Mouse (Mus musculus) ES-Bruce4 (cell line): ENCODE measurements around the gene Ncbp3. TPM values are rescaled to one million over a fixed set of nuclear protein-coding genes. Genes with fewer than 3 reads are reported as not detected.
A peak's percentile ranks its signal among the peaks of the same experiment; 100 is the strongest.

ENCODE experiments used
- H3K27ac ChIP-seq: 2 replicates; pipeline ENCODE4 v1.5.1; 2012; ENCODE audit warnings: low read length, inconsistent platforms; ENCODE audit not compliant: insufficient read depth
- H3K27me3 ChIP-seq: 2 replicates; pipeline ENCODE4 v1.6.1; 2012; ENCODE audit warnings: mild to moderate bottlenecking, low read length, inconsistent platforms; ENCODE audit not compliant: control insufficient read depth, poor library complexity, insufficient read depth, severe bottlenecking
- H3K36me3 ChIP-seq: 2 replicates; pipeline ENCODE4 v1.6.1; 2012; ENCODE audit warnings: inconsistent platforms, mild to moderate bottlenecking, low read length, moderate library complexity; ENCODE audit not compliant: control insufficient read depth, poor library complexity, insufficient read depth, severe bottlenecking
- H3K4me1 ChIP-seq: one replicate; pipeline ENCODE4 v1.8.1; 2011; ENCODE audit warnings: low read length; ENCODE audit not compliant: control insufficient read depth, insufficient read depth
- H3K4me3 ChIP-seq: 2 replicates; pipeline ENCODE4 v1.5.1; 2011; ENCODE audit warnings: low read depth, mild to moderate bottlenecking, low read length
- H3K9ac ChIP-seq: 2 replicates; pipeline ENCODE4 v1.6.1; 2012; ENCODE audit warnings: low read depth, mild to moderate bottlenecking, inconsistent platforms; ENCODE audit not compliant: poor library complexity, severe bottlenecking
- H3K9me3 ChIP-seq: replicated peaks from 2 replicates; pipeline ENCODE4 v1.6.1; 2012; ENCODE audit warnings: mild to moderate bottlenecking, low read length, inconsistent platforms; ENCODE audit not compliant: control insufficient read depth, poor library complexity, insufficient read depth, severe bottlenecking
- CTCF ChIP-seq: IDR thresholded peaks from one replicate; pipeline ENCODE4 v1.8.1; 2011; ENCODE audit warnings: low read depth, low read length
- EP300 ChIP-seq: IDR thresholded peaks from 2 replicates; pipeline ENCODE4 v1.6.1; 2011; ENCODE audit warnings: low read depth, low read length; ENCODE audit not compliant: insufficient read depth
- POLR2A ChIP-seq: IDR thresholded peaks from one replicate; pipeline ENCODE4 v1.8.1; 2011; ENCODE audit warnings: low read length; ENCODE audit not compliant: insufficient read depth
- polyA plus RNA-seq: library from polyadenylated mRNA; stranded (reverse); fragments of >200 nt; gene quantifications from 2 replicates; pipeline ENCODE4 v1.2.4, GENCODE M21; 2011; ENCODE audit warnings: low read depth; ENCODE audit not compliant: missing spikeins, insufficient read depth, insufficient read length

The Ncbp3 gene
- polyA plus RNA-seq, 1 experiment = 17.9 TPM

- no peak overlapping the region for H3K9ac ChIP-seq
- H3K9me3 ChIP-seq = no peaks in the 10 kb centered on the region
- no peaks in the 10 kb centered on the region for H3K36me3 ChIP-seq
- no peaks in the 10 kb centered on the region for H3K27me3 ChIP-seq
- TF ChIP-seq POLR2A (no peak), CTCF (no peak), EP300 (no peak)
- H3K27ac ChIP-seq = no peak overlapping the region
- H3K4me3 ChIP-seq = no peak overlapping the region
- no peaks in the 10 kb centered on the region for H3K4me1 ChIP-seq
Measured at GRCm38 (mm10) chr11:73024236-73024904, 23.2 kb upstream of the Ncbp3 start.

- Histone ChIP-seq H3K9me3 (no peaks in the 10 kb centered on the region), H3K27me3 (no peaks in the 10 kb centered on the region), H3K4me1 (no peaks in the 10 kb centered on the region), H3K36me3 (no peaks in the 10 kb centered on the region), H3K4me3 (no peak overlapping the region), H3K9ac (no peak overlapping the region), H3K27ac (no peak overlapping the region)
- TF ChIP-seq CTCF (no peak), EP300 (no peak), POLR2A (no peak)
Measured at GRCm38 (mm10) chr11:73026961-73027360, 20.6 kb upstream of the Ncbp3 start.

GRCm38 (mm10) chr11:73030821-73031498, 16.6 kb upstream of the Ncbp3 start:
- TF ChIP-seq EP300 (no peak), CTCF (no peak), POLR2A (no peak)
- H3K9me3 ChIP-seq = no peaks in the 10 kb centered on the region
- H3K27me3 ChIP-seq = no peaks in the 10 kb centered on the region
- no peak overlapping the region for H3K9ac ChIP-seq
- no peaks in the 10 kb centered on the region for H3K4me1 ChIP-seq
- H3K27ac ChIP-seq = no peak overlapping the region
- peak overlapping the region; percentile 24 for H3K4me3 ChIP-seq
- no peaks in the 10 kb centered on the region for H3K36me3 ChIP-seq

- Histone ChIP-seq H3K27me3 (no peaks in the 10 kb centered on the region), H3K4me3 (no peak overlapping the region), H3K4me1 (no peaks in the 10 kb centered on the region), H3K27ac (no peak overlapping the region), H3K9me3 (no peaks in the 10 kb centered on the region), H3K9ac (no peak overlapping the region), H3K36me3 (no peaks in the 10 kb centered on the region)
- no peak for TF ChIP-seq EP300
- TF ChIP-seq POLR2A = no peak
- TF ChIP-seq CTCF = no peak
Measured at GRCm38 (mm10) chr11:73031536-73031935, 16.0 kb upstream of the Ncbp3 start.

- no peaks in the 10 kb centered on the region for H3K9me3 ChIP-seq
- H3K36me3 ChIP-seq = no peaks in the 10 kb centered on the region
- no peak overlapping the region for H3K4me3 ChIP-seq
- no peak overlapping the region for H3K27ac ChIP-seq
- H3K4me1 ChIP-seq = no peaks in the 10 kb centered on the region
- no peak for TF ChIP-seq EP300
- TF ChIP-seq CTCF = no peak
- no peak for TF ChIP-seq POLR2A
- H3K9ac ChIP-seq = no peak overlapping the region
- no peaks in the 10 kb centered on the region for H3K27me3 ChIP-seq
Measured at GRCm38 (mm10) chr11:73036077-73036476, 11.5 kb upstream of the Ncbp3 start.

GRCm38 (mm10) chr11:73036889-73037288, 10.7 kb upstream of the Ncbp3 start:
- Histone ChIP-seq H3K9me3 (no peaks in the 10 kb centered on the region), H3K27me3 (no peaks in the 10 kb centered on the region), H3K27ac (no peak overlapping the region), H3K4me1 (no peaks in the 10 kb centered on the region), H3K9ac (no peak overlapping the region), H3K4me3 (no peak overlapping the region), H3K36me3 (no peaks in the 10 kb centered on the region)
- no peak for TF ChIP-seq POLR2A
- TF ChIP-seq CTCF = no peak
- peak; percentile 19; the same call in 1 of the 2 replicates for TF ChIP-seq EP300
